Mouse (Mus musculus) intestine, embryonic 15.5 days (tissue): ENCODE measurements around the gene Osbpl5. TPM values are rescaled to one million over a fixed set of nuclear protein-coding genes. Genes with fewer than 3 reads are reported as not detected.

ENCODE experiments used
- ATAC-seq: fragments of 200-750 bp; cut with Nextera tagmentation; 2 replicates; pipeline ENCODE4 v1.8.0; 2017; ENCODE audit warnings: moderate TSS enrichment, moderate library complexity
- H3K27ac ChIP-seq: fragments of 300-500 bp; sonication (generic); 2 replicates; pipeline ENCODE4 v1.5.1; 2015; ENCODE audit warnings: mild to moderate bottlenecking, inconsistent platforms
- H3K27me3 ChIP-seq: fragments of 300-500 bp; sonication (generic); replicated peaks from 2 replicates; pipeline ENCODE4 v1.6.1; 2015; ENCODE audit warnings: inconsistent platforms
- H3K36me3 ChIP-seq: fragments of 300-500 bp; sonication (generic); 2 replicates; pipeline ENCODE4 v1.6.1; 2015; ENCODE audit warnings: inconsistent platforms
- H3K4me1 ChIP-seq: fragments of 300-500 bp; sonication (generic); replicated peaks from 2 replicates; pipeline ENCODE4 v1.6.1; 2015; ENCODE audit warnings: inconsistent platforms
- H3K4me2 ChIP-seq: fragments of 300-500 bp; sonication (generic); replicated peaks from 2 replicates; pipeline ENCODE4 v1.6.1; 2015; ENCODE audit warnings: mild to moderate bottlenecking, inconsistent platforms
- H3K4me3 ChIP-seq: fragments of 300-500 bp; sonication (generic); replicated peaks from 2 replicates; pipeline ENCODE4 v1.5.1; 2015; ENCODE audit warnings: inconsistent platforms
- H3K9ac ChIP-seq: fragments of 300-500 bp; sonication (generic); 2 replicates; pipeline ENCODE4 v1.6.1; 2015; ENCODE audit warnings: inconsistent platforms
- H3K9me3 ChIP-seq: fragments of 300-500 bp; sonication (generic); 2 replicates; pipeline ENCODE4 v1.6.1; 2016; ENCODE audit warnings: inconsistent platforms
- WGBS: fragments of 180-500 bp; shearing (Covaris S2); methylation state at CpG from one replicate; pipeline ENCODE4 v1.1.7; 2015; 5-methylcytosine and 5-hydroxymethylcytosine counted together
- polyA plus RNA-seq: library from polyadenylated mRNA; unstranded; fragments of >200 nt; fragmentation: Nextera tagmentation; extraction: Ambion mirVana; gene quantifications from 2 replicates; pipeline ENCODE4 v1.2.1, GENCODE M21; 2015

Gene Osbpl5
- polyA plus RNA-seq, 1 experiment from 2014 or later: 25.6 TPM

GRCm38 (mm10) chr7:143769461-143769860 lies 12.7 kb upstream of the Osbpl5 start:
- Histone ChIP-seq H3K27me3 (peaks cover 17% of the 10 kb centered on the region), H3K9ac (no peak overlapping the region), H3K4me3 (no peak overlapping the region), H3K4me2 (no peak overlapping the region), H3K27ac (no peak overlapping the region), H3K9me3 (no peaks in the 10 kb centered on the region), H3K4me1 (peaks cover 5% of the 10 kb centered on the region; the same call in 1 of the 2 replicates), H3K36me3 (no peaks in the 10 kb centered on the region)
- 18% methylated on average over 1 of the region's 1 CpGs for WGBS
- ATAC-seq: no peak

GRCm38 (mm10) chr7:143768267-143768666 lies 11.5 kb upstream of the Osbpl5 start:
- H3K9me3 ChIP-seq: no peaks in the 10 kb centered on the region
- 54% methylated on average over 6 of the region's 6 CpGs for WGBS
- H3K9ac ChIP-seq: no peak overlapping the region
- H3K36me3 ChIP-seq: no peaks in the 10 kb centered on the region
- H3K4me1 ChIP-seq: peaks cover 5% of the 10 kb centered on the region; the same call in 1 of the 2 replicates
- H3K27me3 ChIP-seq: peaks cover 22% of the 10 kb centered on the region
- H3K4me3 ChIP-seq: no peak overlapping the region
- no peak overlapping the region for H3K27ac ChIP-seq
- H3K4me2 ChIP-seq: no peak overlapping the region
- peak; percentile 57 for ATAC-seq

- Histone ChIP-seq H3K9me3 (no peaks in the 10 kb centered on the region), H3K27ac (no peak within 1 kb of the TSS), H3K36me3 (no peaks in the 10 kb centered on the region), H3K4me2 (no peak within 1 kb of the TSS), H3K4me1 (peaks cover 5% of the 10 kb centered on the region; the same call in 1 of the 2 replicates), H3K9ac (no peak within 1 kb of the TSS), H3K4me3 (no peak within 1 kb of the TSS), H3K27me3 (peaks cover 22% of the 10 kb centered on the region)
- WGBS: 35% methylated on average over 6 of the region's 6 CpGs
- ATAC-seq: no peak
These were observed 10.1 kb upstream of the Osbpl5 start, which contains the start of gene Mrgprg for GRCm38 (mm10) chr7:143766893-143767292. Mrgprg (minus strand) TSS chr7:143766993.

- Histone ChIP-seq H3K4me2 (no peak overlapping the region), H3K27ac (no peak overlapping the region), H3K27me3 (peaks cover 22% of the 10 kb centered on the region), H3K4me1 (peaks cover 5% of the 10 kb centered on the region; the same call in 1 of the 2 replicates), H3K9me3 (no peaks in the 10 kb centered on the region), H3K9ac (no peak overlapping the region), H3K36me3 (no peaks in the 10 kb centered on the region), H3K4me3 (no peak overlapping the region)
- no peak for ATAC-seq
- 71% methylated on average over 19 of the region's 19 CpGs for WGBS
These were observed 8.2 kb upstream of the Osbpl5 start for GRCm38 (mm10) chr7:143764876-143765530.

GRCm38 (mm10) chr7:143763794-143764193 lies 7.0 kb upstream of the Osbpl5 start:
- Histone ChIP-seq H3K27ac (no peak overlapping the region), H3K4me2 (no peak overlapping the region), H3K9ac (no peak overlapping the region), H3K9me3 (no peaks in the 10 kb centered on the region), H3K36me3 (no peaks in the 10 kb centered on the region), H3K4me1 (peaks cover 5% of the 10 kb centered on the region; the same call in 1 of the 2 replicates), H3K4me3 (no peak overlapping the region), H3K27me3 (peaks cover 22% of the 10 kb centered on the region)
- ATAC-seq: peak; percentile 39
- WGBS: 15% methylated on average over 3 of the region's 3 CpGs

- Histone ChIP-seq H3K4me3 (no peak overlapping the region), H3K9me3 (no peaks in the 10 kb centered on the region), H3K4me2 (no peak overlapping the region), H3K36me3 (no peaks in the 10 kb centered on the region), H3K4me1 (peaks cover 12% of the 10 kb centered on the region), H3K27me3 (0 out of 2 replicates have a peak, but pooled peaks cover 11% of the 10 kb centered on the region), H3K9ac (no peak overlapping the region), H3K27ac (no peak overlapping the region)
- ATAC-seq: no peak
- 73% methylated on average over 3 of the region's 3 CpGs for WGBS
These were observed 2.2 kb upstream of the Osbpl5 start for GRCm38 (mm10) chr7:143758956-143759355.

- ATAC-seq: no peak
- WGBS: 69% methylated on average over 3 of the region's 3 CpGs
- H3K27ac ChIP-seq: no peak overlapping the region
- H3K9me3 ChIP-seq: no peaks in the 10 kb centered on the region
- H3K4me2 ChIP-seq: peak overlapping the region; percentile 91
- 0 out of 2 replicates have a peak, but pooled peaks cover 11% of the 10 kb centered on the region for H3K27me3 ChIP-seq
- no peak overlapping the region for H3K9ac ChIP-seq
- no peaks in the 10 kb centered on the region for H3K36me3 ChIP-seq
- H3K4me1 ChIP-seq: peaks cover 12% of the 10 kb centered on the region
- no peak overlapping the region for H3K4me3 ChIP-seq
These were observed 911 bp upstream of the Osbpl5 start for GRCm38 (mm10) chr7:143757696-143758095.

- H3K27me3 ChIP-seq: 0 out of 2 replicates have a peak, but pooled peaks cover 11% of the 10 kb centered on the region
- peak overlapping the region; percentile 44; the same call in 1 of the 2 replicates for H3K9ac ChIP-seq
- peaks cover 12% of the 10 kb centered on the region for H3K4me1 ChIP-seq
- under 1% methylated on average over 15 of the region's 15 CpGs for WGBS
- peak; percentile 93 for ATAC-seq
- H3K4me2 ChIP-seq: peak overlapping the region; percentile 91
- H3K9me3 ChIP-seq: no peaks in the 10 kb centered on the region
- H3K27ac ChIP-seq: no peak overlapping the region
- no peaks in the 10 kb centered on the region for H3K36me3 ChIP-seq
- peak overlapping the region; percentile 37 for H3K4me3 ChIP-seq
These were observed 224 bp upstream of the Osbpl5 start for GRCm38 (mm10) chr7:143757027-143757390.

GRCm38 (mm10) chr7:143755357-143756124 lies 1.2 kb downstream of the Osbpl5 start:
- no peak overlapping the region for H3K9ac ChIP-seq
- H3K4me2 ChIP-seq: no peak overlapping the region
- H3K27me3 ChIP-seq: 0 out of 2 replicates have a peak, but pooled peaks cover 11% of the 10 kb centered on the region
- H3K4me3 ChIP-seq: no peak overlapping the region
- H3K4me1 ChIP-seq: peaks cover 12% of the 10 kb centered on the region
- no peaks in the 10 kb centered on the region for H3K36me3 ChIP-seq
- WGBS: 82% methylated on average over 9 of the region's 9 CpGs
- ATAC-seq: no peak
- H3K27ac ChIP-seq: no peak overlapping the region
- H3K9me3 ChIP-seq: no peaks in the 10 kb centered on the region

GRCm38 (mm10) chr7:143753990-143754715 lies 2.6 kb downstream of the Osbpl5 start:
- no peak overlapping the region for H3K4me2 ChIP-seq
- no peaks in the 10 kb centered on the region for H3K9me3 ChIP-seq
- H3K9ac ChIP-seq: no peak overlapping the region
- WGBS: 38% methylated on average over 5 of the region's 5 CpGs
- H3K36me3 ChIP-seq: no peaks in the 10 kb centered on the region
- no peak for ATAC-seq
- no peak overlapping the region for H3K27ac ChIP-seq
- H3K4me3 ChIP-seq: no peak overlapping the region
- H3K27me3 ChIP-seq: 0 out of 2 replicates have a peak, but pooled peaks cover 11% of the 10 kb centered on the region
- H3K4me1 ChIP-seq: peaks cover 12% of the 10 kb centered on the region

- Histone ChIP-seq H3K27me3 (0 out of 2 replicates have a peak, but pooled peaks cover 11% of the 10 kb centered on the region), H3K9me3 (no peaks in the 10 kb centered on the region), H3K4me3 (no peak overlapping the region), H3K9ac (no peak overlapping the region), H3K27ac (no peak overlapping the region), H3K4me1 (peaks cover 17% of the 10 kb centered on the region), H3K36me3 (no peaks in the 10 kb centered on the region), H3K4me2 (no peak overlapping the region)
- WGBS: 73% methylated on average over 3 of the region's 3 CpGs
- ATAC-seq: no peak
These were observed 4.2 kb downstream of the Osbpl5 start for GRCm38 (mm10) chr7:143752606-143753005.

GRCm38 (mm10) chr7:143752056-143752455 lies 4.7 kb downstream of the Osbpl5 start:
- no peak overlapping the region for H3K27ac ChIP-seq
- no peak overlapping the region for H3K9ac ChIP-seq
- ATAC-seq: no peak; the same call in 1 of the 2 replicates
- 59% methylated on average over 4 of the region's 4 CpGs for WGBS
- H3K4me2 ChIP-seq: no peak overlapping the region
- no peaks in the 10 kb centered on the region for H3K9me3 ChIP-seq
- H3K4me1 ChIP-seq: peaks cover 14% of the 10 kb centered on the region
- no peaks in the 10 kb centered on the region for H3K36me3 ChIP-seq
- H3K27me3 ChIP-seq: 0 out of 2 replicates have a peak, but pooled peaks cover 11% of the 10 kb centered on the region
- H3K4me3 ChIP-seq: no peak overlapping the region
